Mouse (Mus musculus) testis, adult 10 weeks (tissue): Measurements from ENCODE around the gene Ccr2. TPM values are rescaled to one million over a fixed set of nuclear protein-coding genes. Genes with fewer than 3 reads are reported as not detected.

Source experiments
- polyA plus RNA-seq: library from polyadenylated mRNA; stranded (reverse); fragments of 350-450 nt; fragmentation: Illumina TruSeq; extraction: RNeasy Lipid Tissue Mini Kit (QIAGEN cat#74804); gene quantifications from one replicate; pipeline ENCODE4 v1.2.3, GENCODE M21; 2014; ENCODE audit warnings: low read depth, low replicate concordance

Gene Ccr2
- polyA plus RNA-seq, result 0.91 TPM

GRCm38 (mm10) chr9:124101723-124102122 lies at the start of gene Ccr2:
Gene Ccr2 (plus strand): TSS chr9:124101950.

GRCm38 (mm10) chr9:124121387-124122184 lies 19.8 kb downstream of the Ccr2 start, which contains the start of gene Ccr5:
Gene Ccr5 (plus strand): TSS chr9:124121543.

Other genes with a start within 250 kb of the Ccr2 start
- gene Xcr1, start 239.9 kb upstream of the Ccr2 start, polyA plus RNA-seq, result 0.24 TPM
- gene Ccr1, start 133.3 kb upstream of the Ccr2 start, polyA plus RNA-seq, result 0.20 TPM
- gene Ccr1l1, start 123.5 kb upstream of the Ccr2 start, polyA plus RNA-seq, result not detected
- gene Ccr3, start 80.0 kb upstream of the Ccr2 start, polyA plus RNA-seq, result 0.08 TPM
- 0.53 TPM for gene Ccr5, start 19.6 kb downstream of the Ccr2 start, polyA plus RNA-seq
- 4.5 TPM for gene 2010315B03Rik, start 210.7 kb downstream of the Ccr2 start, polyA plus RNA-seq